Mouse (Mus musculus) G1E (cell line): Measurements from ENCODE around the gene Fndc11.

ENCODE experiments used
- CTCF ChIP-seq: IDR thresholded peaks from 2 replicates; pipeline ENCODE4 v1.5.1; 2012; ENCODE audit warnings: low read depth, low read length, inconsistent platforms, mixed read lengths
- GATA1 ChIP-seq: IDR thresholded peaks from 2 replicates; pipeline ENCODE4 v1.6.1; 2012; ENCODE audit warnings: borderline replicate concordance, low read length, inconsistent platforms, mixed read lengths
- GATA2 ChIP-seq: IDR thresholded peaks from 2 replicates; pipeline ENCODE4 v1.6.1; 2012; ENCODE audit warnings: low read depth, low read length, inconsistent platforms, borderline replicate concordance
- POLR2AphosphoS5 ChIP-seq: IDR thresholded peaks from 2 replicates; pipeline ENCODE4 v1.6.1; 2012; ENCODE audit warnings: low read depth, low read length, inconsistent platforms; ENCODE audit not compliant: insufficient replicate concordance
- TAL1 ChIP-seq: conservative IDR thresholded peaks from 2 replicates; pipeline ENCODE4 v1.6.1; 2012; ENCODE audit warnings: low read depth, low read length, inconsistent platforms, mixed read lengths

DNA sequence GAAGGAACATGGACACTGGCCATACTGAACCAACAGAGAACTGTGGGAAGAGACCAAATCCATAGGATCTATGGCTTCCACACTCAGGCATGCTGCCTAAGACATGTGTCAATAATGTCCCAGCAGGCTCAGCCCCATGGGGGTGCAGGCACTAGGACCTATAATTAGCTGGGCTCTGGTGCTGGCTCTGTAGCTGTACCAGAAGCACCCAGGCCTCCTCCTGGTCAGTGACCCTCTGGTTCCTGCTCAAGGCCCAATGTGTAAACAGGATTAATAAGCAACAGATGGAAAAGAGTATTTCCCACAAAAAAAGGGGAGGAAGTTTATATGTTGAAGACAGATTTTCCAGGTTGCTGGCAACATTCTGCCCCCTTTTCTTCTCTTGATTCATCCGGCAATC, 33.4 kb downstream of the Fndc11 start:
- TF ChIP-seq CTCF (no peak), GATA1 (no peak), TAL1 (no peak), POLR2AphosphoS5 (no peak), GATA2 (no peak)
